Comparison of ENCODE assay signal across 16 mouse cellular contexts in the genomic region with DNA sequence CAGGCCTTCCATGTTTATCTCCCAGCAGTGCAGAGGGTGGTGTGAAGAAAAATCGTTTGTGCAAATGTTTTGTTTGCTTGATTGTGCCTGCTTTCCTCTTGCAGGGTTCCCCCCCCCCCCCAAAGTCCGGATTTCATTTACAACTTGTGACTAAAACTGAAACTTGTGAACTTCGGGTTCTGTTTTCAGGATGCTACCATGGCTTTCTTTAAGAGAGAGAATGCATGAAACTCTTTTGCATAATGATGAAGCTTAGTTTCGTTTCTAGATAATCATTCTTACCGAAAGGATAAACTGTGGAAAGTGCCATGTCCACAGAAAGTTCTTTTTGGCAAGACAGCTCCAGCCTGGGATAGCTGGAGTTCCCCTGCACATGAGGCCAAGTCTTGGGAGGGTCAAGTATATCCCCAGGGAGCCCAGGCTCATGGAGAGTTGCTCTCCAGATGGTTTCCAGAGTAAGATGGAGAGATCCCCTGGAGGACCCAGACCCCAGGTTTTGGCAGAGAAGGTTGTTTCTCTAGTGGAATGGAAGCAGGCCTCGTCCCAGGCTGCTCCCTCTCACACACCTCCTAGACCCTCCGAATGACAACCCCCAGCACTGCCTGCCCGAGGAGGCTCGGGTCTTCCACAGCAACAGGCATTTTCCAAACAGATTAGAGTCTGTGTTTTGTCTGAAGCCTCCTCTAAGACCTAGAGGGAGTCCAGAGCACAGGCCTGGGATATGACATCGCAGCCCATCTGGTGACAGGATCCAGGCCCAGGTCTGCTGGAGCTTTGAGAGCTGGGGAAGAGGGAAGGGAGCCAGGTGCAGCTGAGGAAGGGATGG. TPM values are rescaled to one million over a fixed set of nuclear protein-coding genes. Genes with fewer than 3 reads are reported as not detected.
DNase-seq lines count a peak whose midpoint lies in the region; ATAC-seq and TF ChIP-seq lines count a peak whose summit lies in the region.
"Had no signal": no experiment of that assay in that cellular context is flagged by ENCODE, and none has a peak within 500 bp of the region (broad histone marks: within the 10 kb centered on the region; RNA-seq: fewer than 3 reads in every experiment).

No protein-coding gene starts in this region.

- DNase-seq in gastrocnemius, adult 18-20 months (ENCODE audit: low spot score): peak; percentile 16
- no peak for DNase-seq in gastrocnemius, postnatal 10 days
- no peak for DNase-seq in stomach, postnatal 0 days (ENCODE audit: low spot score)
- peak; percentile 62 to 69 for DNase-seq in heart, adult 9 months (ENCODE audit: low spot score in 2 of 2)
- no peak for DNase-seq in kidney, postnatal 14 days
- no peak for DNase-seq in hindbrain, embryonic 14.5 days (ENCODE audit: low spot score)
- DNase-seq in adrenal gland, adult 2 months: no peak
- DNase-seq: cerebellum, postnatal 14 days; kidney, adult 8-10 months; liver, embryonic 13.5 days; lung, postnatal 14 days; retina, postnatal 1 day; spleen, adult 18-20 months; thymus, adult 18-20 months had no signal

- no peaks in the 10 kb centered on the region for H3K4me1 ChIP-seq in stomach, embryonic 14.5 days (ENCODE audit: control insufficient read depth, insufficient read depth, low read length)
- no peaks in the 10 kb centered on the region for H3K4me1 ChIP-seq in stomach, postnatal 0 days (replicated peaks; ENCODE audit: control insufficient read depth, insufficient read depth)
- no peaks in the 10 kb centered on the region for H3K4me1 ChIP-seq in hindbrain, embryonic 14.5 days (replicated peaks; ENCODE audit: control insufficient read depth, insufficient read depth, low read length)
- H3K4me1 ChIP-seq: liver, embryonic 13.5 days; midbrain, embryonic 13.5 days had no signal

- no peaks in the 10 kb centered on the region for H3K36me3 ChIP-seq in stomach, embryonic 14.5 days (ENCODE audit: control insufficient read depth, insufficient read depth, low read length)
- no peaks in the 10 kb centered on the region for H3K36me3 ChIP-seq in stomach, postnatal 0 days (ENCODE audit: control insufficient read depth, insufficient read depth, low read length)
- no peaks in the 10 kb centered on the region for H3K36me3 ChIP-seq in hindbrain, embryonic 14.5 days (replicated peaks; ENCODE audit: control insufficient read depth, insufficient read depth)
- H3K36me3 ChIP-seq: liver, embryonic 13.5 days; midbrain, embryonic 13.5 days had no signal

- H3K27ac ChIP-seq in stomach, embryonic 14.5 days (ENCODE audit: low read length): peak overlapping the region; percentile 27; the same call in 1 of the 2 replicates
- no peak overlapping the region for H3K27ac ChIP-seq in stomach, postnatal 0 days (replicated peaks)
- no peak overlapping the region for H3K27ac ChIP-seq in hindbrain, embryonic 14.5 days
- H3K27ac ChIP-seq: liver, embryonic 13.5 days; midbrain, embryonic 13.5 days had no signal

- 0 out of 2 replicates have a peak, but pooled peaks cover 5% of the 10 kb centered on the region for H3K27me3 ChIP-seq in stomach, embryonic 14.5 days (ENCODE audit: control insufficient read depth, insufficient read depth, low read length)
- no peaks in the 10 kb centered on the region for H3K27me3 ChIP-seq in stomach, postnatal 0 days (ENCODE audit: control insufficient read depth, insufficient read depth, low read length)
- H3K27me3 ChIP-seq in hindbrain, embryonic 14.5 days (ENCODE audit: control insufficient read depth, insufficient read depth, low read length): no peaks in the 10 kb centered on the region
- H3K27me3 ChIP-seq: liver, embryonic 13.5 days had no signal

- no peak overlapping the region for H3K4me2 ChIP-seq in stomach, embryonic 14.5 days (replicated peaks; ENCODE audit: low read depth, low read length)
- H3K4me2 ChIP-seq in stomach, postnatal 0 days (replicated peaks; ENCODE audit: low read depth): no peak overlapping the region
- no peak overlapping the region for H3K4me2 ChIP-seq in hindbrain, embryonic 14.5 days (replicated peaks)
- H3K4me2 ChIP-seq: liver, embryonic 13.5 days; midbrain, embryonic 13.5 days had no signal

- no peak overlapping the region for H3K9ac ChIP-seq in stomach, embryonic 14.5 days (replicated peaks; ENCODE audit: low read depth, low read length)
- H3K9ac ChIP-seq in stomach, postnatal 0 days (ENCODE audit: low read length): no peak overlapping the region
- H3K9ac ChIP-seq in hindbrain, embryonic 14.5 days: no peak overlapping the region
- H3K9ac ChIP-seq: liver, embryonic 13.5 days; midbrain, embryonic 13.5 days had no signal

- TF ChIP-seq EP300 in stomach, postnatal 0 days (optimal IDR thresholded peaks at IDR 0.05): no peak

- WGBS in stomach, embryonic 14.5 days: 45% methylated on average over 10 of the region's 10 CpGs
- WGBS in stomach, postnatal 0 days: 31% methylated on average over 10 of the region's 10 CpGs
- WGBS in hindbrain, embryonic 14.5 days: 77% methylated on average over 10 of the region's 10 CpGs

- no peaks in the 10 kb centered on the region; the same call in 1 of the 2 replicates for H3K9me3 ChIP-seq in stomach, embryonic 14.5 days (ENCODE audit: control insufficient read depth, low read depth, low read length)
- no peaks in the 10 kb centered on the region for H3K9me3 ChIP-seq in stomach, postnatal 0 days (ENCODE audit: control insufficient read depth, low read length)
- H3K9me3 ChIP-seq in hindbrain, embryonic 14.5 days (ENCODE audit: control insufficient read depth, low read length): no peaks in the 10 kb centered on the region
- H3K9me3 ChIP-seq: liver, embryonic 13.5 days; midbrain, embryonic 13.5 days had no signal

- ATAC-seq in stomach, embryonic 14.5 days (ENCODE audit: insufficient number of reproducible peaks, insufficient read depth, low FRiP score, low read depth): peak; percentile 85; the same call in 1 of the 2 replicates
- no peak for ATAC-seq in stomach, postnatal 0 days (ENCODE audit: low FRiP score, low TSS enrichment)
- no peak for ATAC-seq in hindbrain, embryonic 14.5 days (ENCODE audit: low FRiP score)
- ATAC-seq: midbrain, embryonic 13.5 days had no signal

- no peak overlapping the region for H3K4me3 ChIP-seq in stomach, embryonic 14.5 days (ENCODE audit: low read depth, low read length)
- no peak overlapping the region for H3K4me3 ChIP-seq in stomach, postnatal 0 days (ENCODE audit: low read depth, low read length)
- no peak overlapping the region for H3K4me3 ChIP-seq in hindbrain, embryonic 14.5 days (replicated peaks; ENCODE audit: low read length)
- H3K4me3 ChIP-seq: liver, embryonic 13.5 days; midbrain, embryonic 13.5 days had no signal

- TF ChIP-seq CTCF in stomach, postnatal 0 days (IDR thresholded peaks at IDR 0.05; ENCODE audit: low read depth): no peak

RNA-seq across cellular contexts. Expression of gene Cryz, which starts 56.2 kb away (rescaled TPM):
- 10 to 100 TPM; 17.9 to 19.2 TPM for total RNA-seq in gastrocnemius, adult 18-20 months (2021)
- 10 to 100 TPM; 10.7 to 11.4 TPM for total RNA-seq in gastrocnemius, postnatal 10 days (2021)
- 15.4 and 20.1 TPM in 2 replicates for polyA plus RNA-seq in stomach, embryonic 14.5 days (2014; fragmentation: Nextera tagmentation; extraction: Ambion mirVana)
- polyA plus RNA-seq in stomach, postnatal 0 days (2015; fragmentation: Nextera tagmentation; extraction: Ambion mirVana): 7.9 and 8.2 TPM in 2 replicates
- 9.5 and 9.6 TPM in 2 replicates for polyA plus RNA-seq in hindbrain, embryonic 14.5 days (2014; fragmentation: Nextera tagmentation; extraction: Ambion mirVana)
- 10 to 100 TPM; 18.1 to 24.3 TPM for total RNA-seq in adrenal gland, adult 2 months (2021)
- 5.0 and 6.6 TPM in 2 replicates for polyA plus RNA-seq in adrenal gland, adult 2 months (2012; rRNA removed)

RNA-seq across cellular contexts. Expression of gene Tyw3, which starts 56.6 kb away (rescaled TPM):
- total RNA-seq in gastrocnemius, adult 18-20 months (2021): 1 to 10 TPM; 3.1 TPM
- total RNA-seq in gastrocnemius, postnatal 10 days (2021): 1 to 10 TPM; 3.1 TPM
- polyA plus RNA-seq in stomach, embryonic 14.5 days (2014; fragmentation: Nextera tagmentation; extraction: Ambion mirVana): 15.3 and 16.0 TPM in 2 replicates
- 3.9 and 5.5 TPM in 2 replicates for polyA plus RNA-seq in stomach, postnatal 0 days (2015; fragmentation: Nextera tagmentation; extraction: Ambion mirVana)
- 12.9 and 13.0 TPM in 2 replicates for polyA plus RNA-seq in hindbrain, embryonic 14.5 days (2014; fragmentation: Nextera tagmentation; extraction: Ambion mirVana)
- 1 to 10 TPM; 4.0 to 6.6 TPM for total RNA-seq in adrenal gland, adult 2 months (2021)
- 6.8 and 12.2 TPM in 2 replicates for polyA plus RNA-seq in adrenal gland, adult 2 months (2012; rRNA removed)

Comparison
In these comparisons a context has a peak if more than half of its experiments do, and no peak if none do; other contexts are left out.
1. DNase-seq: peak in gastrocnemius, adult 18-20 months (single experiment) and heart, adult 9 months (2 of 2); none in gastrocnemius, postnatal 10 days (single experiment), stomach, postnatal 0 days (single experiment), kidney, postnatal 14 days (single experiment), hindbrain, embryonic 14.5 days (single experiment) and adrenal gland, adult 2 months (single experiment).